Mouse (Mus musculus): ENCODE measurements around the gene Fahd2a. TPM values are rescaled to one million over a fixed set of nuclear protein-coding genes. Genes with fewer than 3 reads are reported as not detected.

Gene Fahd2a
- 14.8 and 16.1 TPM in 2 replicates for polyA plus RNA-seq (2011; ENCODE audit: insufficient read depth, insufficient read length, low read depth, missing spikeins)

GRCm38 (mm10) chr2:127444055-127444789 lies at the start of gene Fahd2a:
Gene Fahd2a (minus strand): TSS chr2:127444565.
- no peaks in the 10 kb centered on the region for H3K9me3 ChIP-seq (replicated peaks; ENCODE audit: control insufficient read depth, insufficient read depth, low read length, poor library complexity, severe bottlenecking)
- no peaks in the 10 kb centered on the region for H3K27me3 ChIP-seq (ENCODE audit: control insufficient read depth, insufficient read depth, low read length, poor library complexity, severe bottlenecking)
- TF ChIP-seq POLR2A (IDR thresholded peaks at IDR 0.05; ENCODE audit: insufficient read depth, low read length), result peak; percentile 55
- TF ChIP-seq EP300 (IDR thresholded peaks at IDR 0.05; ENCODE audit: insufficient read depth, low read depth, low read length), result no peak
- TF ChIP-seq CTCF (IDR thresholded peaks at IDR 0.05; ENCODE audit: low read depth, low read length), result no peak
- H3K36me3 ChIP-seq (ENCODE audit: control insufficient read depth, insufficient read depth, low read length, poor library complexity, severe bottlenecking), result no peaks in the 10 kb centered on the region
- peak within 1 kb of the TSS; percentile 24 for H3K9ac ChIP-seq (ENCODE audit: low read depth, poor library complexity, severe bottlenecking)
- H3K27ac ChIP-seq (ENCODE audit: insufficient read depth, low read length), result no peak within 1 kb of the TSS
- H3K4me3 ChIP-seq (ENCODE audit: low read depth, low read length), result peak within 1 kb of the TSS; percentile 72
- no peaks in the 10 kb centered on the region for H3K4me1 ChIP-seq (ENCODE audit: control insufficient read depth, insufficient read depth, low read length)

GRCm38 (mm10) chr2:127484476-127485170 lies 40.3 kb upstream of the Fahd2a start:
- 0 out of 2 replicates have a peak, but pooled peaks cover 2% of the 10 kb centered on the region for H3K27me3 ChIP-seq (ENCODE audit: control insufficient read depth, insufficient read depth, low read length, poor library complexity, severe bottlenecking)

GRCm38 (mm10) chr2:127483001-127483400 lies 38.6 kb upstream of the Fahd2a start:
- H3K4me1 ChIP-seq (ENCODE audit: control insufficient read depth, insufficient read depth, low read length), result no peaks in the 10 kb centered on the region
- H3K27ac ChIP-seq (ENCODE audit: insufficient read depth, low read length), result no peak overlapping the region
- 0 out of 2 replicates have a peak, but pooled peaks cover 2% of the 10 kb centered on the region for H3K27me3 ChIP-seq (ENCODE audit: control insufficient read depth, insufficient read depth, low read length, poor library complexity, severe bottlenecking)
- H3K9me3 ChIP-seq (replicated peaks; ENCODE audit: control insufficient read depth, insufficient read depth, low read length, poor library complexity, severe bottlenecking), result no peaks in the 10 kb centered on the region
- no peak for TF ChIP-seq EP300 (IDR thresholded peaks at IDR 0.05; ENCODE audit: insufficient read depth, low read depth, low read length)
- no peak for TF ChIP-seq CTCF (IDR thresholded peaks at IDR 0.05; ENCODE audit: low read depth, low read length)
- TF ChIP-seq POLR2A (IDR thresholded peaks at IDR 0.05; ENCODE audit: insufficient read depth, low read length), result no peak
- H3K9ac ChIP-seq (ENCODE audit: low read depth, poor library complexity, severe bottlenecking), result no peak overlapping the region
- H3K36me3 ChIP-seq (ENCODE audit: control insufficient read depth, insufficient read depth, low read length, poor library complexity, severe bottlenecking), result no peaks in the 10 kb centered on the region
- peak overlapping the region; percentile 55 for H3K4me3 ChIP-seq (ENCODE audit: low read depth, low read length)

More at GRCm38 (mm10) chr2:127484476-127485170, 40.3 kb upstream of the Fahd2a start:
- Histone ChIP-seq H3K9ac (ENCODE audit: low read depth, poor library complexity, severe bottlenecking) (no peak overlapping the region), H3K27ac (ENCODE audit: insufficient read depth, low read length) (no peak overlapping the region), H3K36me3 (ENCODE audit: control insufficient read depth, insufficient read depth, low read length, poor library complexity, severe bottlenecking) (no peaks in the 10 kb centered on the region), H3K9me3 (replicated peaks; ENCODE audit: control insufficient read depth, insufficient read depth, low read length, poor library complexity, severe bottlenecking) (no peaks in the 10 kb centered on the region), H3K4me3 (ENCODE audit: low read depth, low read length) (peak overlapping the region; percentile 7; the same call in 1 of the 2 replicates), H3K4me1 (ENCODE audit: control insufficient read depth, insufficient read depth, low read length) (no peaks in the 10 kb centered on the region)
- TF ChIP-seq EP300 (IDR thresholded peaks at IDR 0.05; ENCODE audit: insufficient read depth, low read depth, low read length), result 0 out of 2 replicates have a peak, but pooled peaks have one; percentile 14
- no peak for TF ChIP-seq CTCF (IDR thresholded peaks at IDR 0.05; ENCODE audit: low read depth, low read length)

GRCm38 (mm10) chr2:127482533-127482911 lies 38.2 kb upstream of the Fahd2a start:
- H3K36me3 ChIP-seq (ENCODE audit: control insufficient read depth, insufficient read depth, low read length, poor library complexity, severe bottlenecking), result no peaks in the 10 kb centered on the region
- peak overlapping the region; percentile 54 for H3K9ac ChIP-seq (ENCODE audit: low read depth, poor library complexity, severe bottlenecking)
- 0 out of 2 replicates have a peak, but pooled peaks cover 2% of the 10 kb centered on the region for H3K27me3 ChIP-seq (ENCODE audit: control insufficient read depth, insufficient read depth, low read length, poor library complexity, severe bottlenecking)
- no peak for TF ChIP-seq POLR2A (IDR thresholded peaks at IDR 0.05; ENCODE audit: insufficient read depth, low read length)
- TF ChIP-seq CTCF (IDR thresholded peaks at IDR 0.05; ENCODE audit: low read depth, low read length), result no peak
- no peak for TF ChIP-seq EP300 (IDR thresholded peaks at IDR 0.05; ENCODE audit: insufficient read depth, low read depth, low read length)
- H3K9me3 ChIP-seq (replicated peaks; ENCODE audit: control insufficient read depth, insufficient read depth, low read length, poor library complexity, severe bottlenecking), result no peaks in the 10 kb centered on the region
- no peak overlapping the region for H3K27ac ChIP-seq (ENCODE audit: insufficient read depth, low read length)
- no peaks in the 10 kb centered on the region for H3K4me1 ChIP-seq (ENCODE audit: control insufficient read depth, insufficient read depth, low read length)
- peak overlapping the region; percentile 55 for H3K4me3 ChIP-seq (ENCODE audit: low read depth, low read length)

DNA sequence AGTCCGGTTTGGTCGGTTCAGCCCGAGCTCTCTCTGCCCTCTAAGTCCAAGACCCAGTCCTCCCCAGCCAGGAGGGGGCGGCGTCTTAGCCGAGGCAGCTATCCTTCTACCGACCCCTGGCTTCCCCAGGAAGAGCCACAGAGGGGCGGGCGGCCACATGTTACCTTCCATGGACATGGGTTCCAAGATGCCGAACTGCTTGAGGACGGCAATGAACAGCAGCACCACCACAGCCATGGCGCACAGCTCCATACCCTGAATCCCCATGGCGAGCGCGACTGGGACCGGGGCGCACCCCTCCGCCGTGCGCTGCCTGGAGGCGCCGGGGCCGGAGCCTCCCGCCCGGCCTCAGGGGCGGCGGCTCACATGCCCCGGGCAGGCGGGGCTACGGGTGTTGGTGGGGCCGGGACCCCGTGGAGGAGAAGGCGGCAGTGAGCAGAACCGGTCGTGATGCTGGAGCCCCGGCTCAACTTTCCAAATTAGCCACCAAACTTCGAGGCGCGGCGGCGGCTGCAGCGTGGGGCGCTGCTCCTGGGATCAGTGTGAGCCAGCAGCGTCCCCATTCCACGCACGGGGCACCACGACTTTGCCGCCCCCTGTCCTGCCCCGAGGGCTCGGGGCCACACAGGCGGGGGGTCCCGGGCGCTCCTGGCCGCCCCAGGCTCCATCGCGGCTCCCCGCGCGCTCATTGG lies 37.6 kb upstream of the Fahd2a start:
- H3K27me3 ChIP-seq (ENCODE audit: control insufficient read depth, insufficient read depth, low read length, poor library complexity, severe bottlenecking), result 0 out of 2 replicates have a peak, but pooled peaks cover 2% of the 10 kb centered on the region
- H3K9ac ChIP-seq (ENCODE audit: low read depth, poor library complexity, severe bottlenecking), result peak overlapping the region; percentile 54
- H3K9me3 ChIP-seq (replicated peaks; ENCODE audit: control insufficient read depth, insufficient read depth, low read length, poor library complexity, severe bottlenecking), result no peaks in the 10 kb centered on the region
- no peaks in the 10 kb centered on the region for H3K4me1 ChIP-seq (ENCODE audit: control insufficient read depth, insufficient read depth, low read length)
- no peak overlapping the region for H3K27ac ChIP-seq (ENCODE audit: insufficient read depth, low read length)
- H3K4me3 ChIP-seq (ENCODE audit: low read depth, low read length), result peak overlapping the region; percentile 82
- TF ChIP-seq EP300 (IDR thresholded peaks at IDR 0.05; ENCODE audit: insufficient read depth, low read depth, low read length) (no peak), POLR2A (IDR thresholded peaks at IDR 0.05; ENCODE audit: insufficient read depth, low read length) (no peak), CTCF (IDR thresholded peaks at IDR 0.05; ENCODE audit: low read depth, low read length) (peak; percentile 32)
- no peaks in the 10 kb centered on the region for H3K36me3 ChIP-seq (ENCODE audit: control insufficient read depth, insufficient read depth, low read length, poor library complexity, severe bottlenecking)

Data from ES-Bruce4 (cell line).